Mouse (Mus musculus) limb, embryonic 12.5 days (tissue): ENCODE results near the gene Kif12. TPM values are rescaled to one million over a fixed set of nuclear protein-coding genes. Genes with fewer than 3 reads are reported as not detected.

Experiments used
- ATAC-seq: fragments of 200-750 bp; cut with Nextera tagmentation; 2 replicates; pipeline ENCODE4 v1.8.0; 2017; ENCODE audit warnings: low read depth, moderate TSS enrichment; ENCODE audit not compliant: insufficient number of reproducible peaks, insufficient read depth, low FRiP score, low TSS enrichment
- H3K27ac ChIP-seq: fragments of 300-500 bp; sonication (generic); 2 replicates; pipeline ENCODE4 v1.5.1; 2016; ENCODE audit warnings: mild to moderate bottlenecking, moderate library complexity
- H3K27me3 ChIP-seq: fragments of 300-500 bp; sonication (generic); 2 replicates; pipeline ENCODE4 v1.6.1; 2016; ENCODE audit warnings: mild to moderate bottlenecking, moderate library complexity
- H3K36me3 ChIP-seq: fragments of 300-500 bp; sonication (generic); 2 replicates; pipeline ENCODE4 v1.6.1; 2016; ENCODE audit warnings: mild to moderate bottlenecking, moderate library complexity
- H3K4me1 ChIP-seq: fragments of 300-500 bp; sonication (generic); replicated peaks from 2 replicates; pipeline ENCODE4 v1.6.1; 2016
- H3K4me2 ChIP-seq: fragments of 300-500 bp; sonication (generic); 2 replicates; pipeline ENCODE4 v1.6.1; 2016; ENCODE audit warnings: mild to moderate bottlenecking, moderate library complexity
- H3K4me3 ChIP-seq: fragments of 300-500 bp; sonication (generic); replicated peaks from 2 replicates; pipeline ENCODE4 v1.5.1; 2016; ENCODE audit warnings: mild to moderate bottlenecking
- H3K9ac ChIP-seq: fragments of 300-500 bp; sonication (generic); replicated peaks from 2 replicates; pipeline ENCODE4 v1.6.1; 2016; ENCODE audit warnings: mild to moderate bottlenecking, moderate library complexity
- H3K9me3 ChIP-seq: fragments of 300-500 bp; sonication (generic); 2 replicates; pipeline ENCODE4 v1.6.1; 2016; ENCODE audit warnings: mild to moderate bottlenecking, moderate library complexity
- WGBS: fragments of 180-500 bp; shearing (Covaris S2); methylation state at CpG from one replicate; pipeline ENCODE4 v1.1.7; 2016; 5-methylcytosine and 5-hydroxymethylcytosine counted together
- polyA plus RNA-seq: library from polyadenylated mRNA; unstranded; fragments of >200 nt; fragmentation: Nextera tagmentation; extraction: Ambion mirVana; gene quantifications from 2 replicates; pipeline ENCODE4 v1.2.1, GENCODE M21; 2016

The Kif12 gene
- polyA plus RNA-seq: 0.14 TPM in 1 of 2 replicates, not detected in the other

GRCm38 (mm10) chr4:63171969-63172685, at the start of gene Kif12:
TSS of gene Kif12 (minus strand) at chr4:63172131.
- Histone ChIP-seq H3K27ac (no peak within 1 kb of the TSS), H3K36me3 (no peaks in the 10 kb centered on the region), H3K4me2 (no peak within 1 kb of the TSS), H3K4me1 (no peaks in the 10 kb centered on the region), H3K9me3 (no peaks in the 10 kb centered on the region), H3K4me3 (no peak within 1 kb of the TSS), H3K9ac (no peak within 1 kb of the TSS), H3K27me3 (peaks cover 41% of the 10 kb centered on the region)
- WGBS: 74% methylated on average over 4 of the region's 4 CpGs
- no peak for ATAC-seq

GRCm38 (mm10) chr4:63221096-63221958, 49.4 kb upstream of the Kif12 start:
- no peak overlapping the region for H3K27ac ChIP-seq
- WGBS: 89% methylated on average over 15 of the region's 15 CpGs
- no peaks in the 10 kb centered on the region for H3K9me3 ChIP-seq
- no peak overlapping the region for H3K9ac ChIP-seq
- no peak for ATAC-seq
- no peak overlapping the region for H3K4me3 ChIP-seq
- no peaks in the 10 kb centered on the region for H3K27me3 ChIP-seq
- no peak overlapping the region for H3K4me2 ChIP-seq
- peaks cover 39% of the 10 kb centered on the region for H3K4me1 ChIP-seq
- H3K36me3 ChIP-seq: peaks cover 68% of the 10 kb centered on the region

DNA sequence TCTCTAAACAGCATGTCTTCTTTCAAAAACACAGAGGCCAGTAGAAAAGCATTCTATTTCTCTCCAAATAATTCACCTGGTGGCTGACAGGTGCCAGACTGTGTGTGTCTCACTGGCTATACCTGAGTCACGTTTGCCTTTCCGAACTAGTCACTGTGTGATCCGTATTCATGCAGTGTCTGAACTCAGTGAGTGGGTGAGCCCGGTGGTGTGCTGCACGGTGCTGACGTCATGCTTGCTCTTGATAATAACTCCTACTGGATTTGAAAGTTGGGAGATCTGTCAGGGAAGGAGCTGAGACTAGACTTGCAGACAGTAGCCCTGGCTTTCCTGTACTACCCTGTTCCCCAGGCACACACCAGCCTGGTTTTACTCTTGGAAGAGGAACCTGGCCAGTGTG, 47.7 kb upstream of the Kif12 start:
- Histone ChIP-seq H3K4me2 (no peak overlapping the region), H3K4me1 (peaks cover 34% of the 10 kb centered on the region), H3K9me3 (no peaks in the 10 kb centered on the region), H3K36me3 (peaks cover 51% of the 10 kb centered on the region), H3K4me3 (no peak overlapping the region), H3K27ac (no peak overlapping the region), H3K27me3 (peaks cover 1% of the 10 kb centered on the region; the same call in 1 of the 2 replicates), H3K9ac (no peak overlapping the region)
- WGBS: 86% methylated on average over 6 of the region's 6 CpGs
- ATAC-seq: no peak

- Histone ChIP-seq H3K4me3 (no peak overlapping the region), H3K36me3 (peaks cover 45% of the 10 kb centered on the region), H3K27me3 (peaks cover 7% of the 10 kb centered on the region; the same call in 1 of the 2 replicates), H3K9me3 (no peaks in the 10 kb centered on the region), H3K9ac (no peak overlapping the region), H3K4me2 (no peak overlapping the region), H3K4me1 (peaks cover 39% of the 10 kb centered on the region), H3K27ac (no peak overlapping the region)
- WGBS: 88% methylated on average over 3 of the region's 3 CpGs
- no peak for ATAC-seq
These were observed 47.1 kb upstream of the Kif12 start for GRCm38 (mm10) chr4:63219059-63219458.

- H3K4me3 ChIP-seq: peak overlapping the region; percentile 91; the same call in 1 of the 2 replicates
- peaks cover 17% of the 10 kb centered on the region for H3K27me3 ChIP-seq
- H3K36me3 ChIP-seq: peaks cover 30% of the 10 kb centered on the region
- 0 out of 2 replicates have a peak overlapping the region, but pooled peaks have one; percentile 42 for H3K27ac ChIP-seq
- WGBS: 85% methylated on average over 6 of the region's 6 CpGs
- H3K9me3 ChIP-seq: no peaks in the 10 kb centered on the region
- no peak for ATAC-seq
- H3K4me2 ChIP-seq: peak overlapping the region; percentile 95
- peaks cover 46% of the 10 kb centered on the region for H3K4me1 ChIP-seq
- peak overlapping the region; percentile 96; the same call in 1 of the 2 replicates for H3K9ac ChIP-seq
These were observed 45.6 kb upstream of the Kif12 start for GRCm38 (mm10) chr4:63217513-63217912.

DNA sequence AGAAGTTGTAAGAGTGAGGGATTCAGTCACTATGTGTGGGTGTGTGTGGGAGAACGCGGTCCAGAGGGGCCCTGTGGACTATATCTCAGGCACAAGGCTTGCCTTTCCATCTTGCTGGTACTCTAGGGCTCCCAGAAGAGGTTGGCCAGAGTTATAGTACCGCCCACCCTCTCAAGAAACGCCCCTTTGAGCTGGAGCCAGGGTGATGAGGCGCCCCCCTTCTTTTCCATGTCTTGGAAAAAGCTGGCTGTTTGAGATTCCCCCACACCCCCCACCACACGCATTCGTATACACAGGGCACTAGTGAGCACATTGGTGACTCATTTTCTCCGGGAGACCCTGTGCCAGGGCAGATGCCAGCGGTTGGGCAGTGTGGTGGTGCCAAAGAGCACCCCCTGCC, 44.6 kb upstream of the Kif12 start:
- peaks cover 20% of the 10 kb centered on the region for H3K36me3 ChIP-seq
- WGBS: 31% methylated on average over 9 of the region's 9 CpGs
- ATAC-seq: peak; percentile 18
- H3K4me2 ChIP-seq: peak overlapping the region; percentile 95
- H3K27ac ChIP-seq: peak overlapping the region; percentile 88; the same call in 1 of the 2 replicates
- peaks cover 23% of the 10 kb centered on the region for H3K27me3 ChIP-seq
- H3K9ac ChIP-seq: peak overlapping the region; percentile 96
- peaks cover 46% of the 10 kb centered on the region for H3K4me1 ChIP-seq
- H3K9me3 ChIP-seq: no peaks in the 10 kb centered on the region
- peak overlapping the region; percentile 91 for H3K4me3 ChIP-seq

GRCm38 (mm10) chr4:63215993-63216531, 44.1 kb upstream of the Kif12 start:
- WGBS: 2% methylated on average over 24 of the region's 24 CpGs
- peak; percentile 44 for ATAC-seq
- Histone ChIP-seq H3K9ac (peak overlapping the region; percentile 96), H3K27me3 (peaks cover 26% of the 10 kb centered on the region), H3K27ac (peak overlapping the region; percentile 88), H3K9me3 (no peaks in the 10 kb centered on the region), H3K36me3 (peaks cover 15% of the 10 kb centered on the region; the same call in 1 of the 2 replicates), H3K4me2 (peak overlapping the region; percentile 95), H3K4me3 (peak overlapping the region; percentile 91), H3K4me1 (peaks cover 46% of the 10 kb centered on the region)

DNA sequence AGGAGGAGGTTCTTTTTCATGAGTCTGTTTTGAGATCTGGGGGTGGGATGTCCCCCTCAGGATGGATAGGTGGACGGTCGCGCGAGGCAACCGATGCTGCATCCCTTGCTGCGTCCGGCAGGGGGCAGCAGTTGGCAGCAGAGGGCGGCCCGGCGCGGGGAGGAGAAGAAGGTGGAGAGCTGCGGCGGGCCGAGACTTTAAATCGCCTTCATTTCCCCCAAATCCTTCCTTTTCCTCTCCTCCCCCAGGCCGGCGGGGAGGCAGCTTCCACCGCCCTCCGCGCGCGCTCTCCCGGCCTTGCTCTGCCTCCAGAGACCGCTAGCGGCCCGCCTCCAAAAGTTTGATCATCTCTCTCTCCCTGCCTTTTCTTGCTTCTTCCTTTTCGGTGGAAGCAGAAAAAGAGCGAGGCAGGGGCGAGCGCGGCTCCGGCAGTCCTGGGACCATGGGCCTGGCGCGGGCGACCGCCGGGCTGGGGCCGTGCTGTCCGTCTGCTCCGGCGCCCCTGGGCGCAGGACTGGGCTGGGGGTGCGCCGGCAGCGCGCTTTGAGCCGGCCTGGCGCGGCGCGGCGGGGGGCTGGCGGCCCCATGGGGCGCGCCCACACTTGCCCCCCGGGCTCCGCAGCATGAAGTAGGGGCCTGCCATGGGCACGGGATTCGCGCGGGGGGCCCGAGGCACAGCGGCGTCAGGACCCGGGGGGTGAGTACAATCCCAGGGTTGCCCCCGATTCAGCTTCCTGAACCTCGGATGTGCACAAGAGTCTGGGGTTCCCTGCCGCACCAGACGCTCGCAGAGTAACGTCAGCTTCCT, 43.5 kb upstream of the Kif12 start:
- Histone ChIP-seq H3K27ac (peak overlapping the region; percentile 88), H3K9me3 (no peaks in the 10 kb centered on the region), H3K4me2 (peak overlapping the region; percentile 95), H3K36me3 (peaks cover 9% of the 10 kb centered on the region; the same call in 1 of the 2 replicates), H3K27me3 (peaks cover 26% of the 10 kb centered on the region), H3K4me3 (peak overlapping the region; percentile 91), H3K9ac (peak overlapping the region; percentile 96), H3K4me1 (peaks cover 46% of the 10 kb centered on the region)
- ATAC-seq: 0 out of 2 replicates have a peak, but pooled peaks have one; percentile 2
- whole genome bisulfite sequencing: under 1% methylated on average over 71 of the region's 71 CpGs

- Histone ChIP-seq H3K4me3 (peak within 1 kb of the TSS; percentile 91), H3K4me2 (peak within 1 kb of the TSS; percentile 95), H3K9me3 (no peaks in the 10 kb centered on the region), H3K36me3 (0 out of 2 replicates have a peak, but pooled peaks cover 7% of the 10 kb centered on the region), H3K4me1 (peaks cover 38% of the 10 kb centered on the region), H3K27me3 (peaks cover 26% of the 10 kb centered on the region), H3K9ac (peak within 1 kb of the TSS; percentile 96), H3K27ac (peak within 1 kb of the TSS; percentile 74)
- peak; percentile 50 for ATAC-seq
- WGBS: under 1% methylated on average over 61 of the region's 61 CpGs
These were observed 42.1 kb upstream of the Kif12 start, which contains the start of gene Col27a1 for GRCm38 (mm10) chr4:63213907-63214621. TSS of gene Col27a1 (plus strand) at chr4:63214004.

DNA sequence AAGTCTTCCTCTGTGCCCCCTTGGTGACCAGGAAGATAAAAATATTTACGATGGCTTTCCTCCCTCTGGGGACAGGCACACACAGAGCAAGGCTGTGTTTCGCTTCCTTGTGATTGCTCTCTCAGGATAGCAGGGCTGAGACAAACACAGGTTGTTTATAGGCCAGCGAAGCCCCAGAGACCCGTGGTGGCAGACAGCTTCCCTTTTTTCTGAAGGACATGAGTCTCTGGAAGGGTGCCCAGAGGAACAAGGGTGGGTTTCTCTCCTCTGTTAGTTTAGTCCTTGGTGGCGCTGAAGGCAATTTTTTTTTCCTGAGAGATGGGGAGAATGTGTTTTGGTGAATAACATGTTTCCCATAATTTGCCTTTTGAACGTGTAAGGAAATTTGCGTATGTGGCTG, 33.7 kb upstream of the Kif12 start:
- Histone ChIP-seq H3K9me3 (no peaks in the 10 kb centered on the region), H3K36me3 (no peaks in the 10 kb centered on the region), H3K27ac (no peak overlapping the region), H3K27me3 (no peaks in the 10 kb centered on the region), H3K4me2 (no peak overlapping the region), H3K9ac (no peak overlapping the region), H3K4me1 (peaks cover 11% of the 10 kb centered on the region), H3K4me3 (no peak overlapping the region)
- WGBS: 62% methylated on average over 7 of the region's 7 CpGs
- ATAC-seq: no peak
